Mouse (Mus musculus) skeletal muscle tissue, adult 2 months (tissue): ENCODE results near the gene Abca3.
"Not testable (repeated sequence)": the region's sequence is repeated elsewhere in the genome, so short reads cannot be mapped to it uniquely, and the experiment has no call there.

Experiments
- DNase-seq: peaks from one replicate; pipeline ENCODE4 v3.0.0-alpha.2; 2012; ENCODE audit warnings: low read depth, low spot score

The Abca3 gene

DNA sequence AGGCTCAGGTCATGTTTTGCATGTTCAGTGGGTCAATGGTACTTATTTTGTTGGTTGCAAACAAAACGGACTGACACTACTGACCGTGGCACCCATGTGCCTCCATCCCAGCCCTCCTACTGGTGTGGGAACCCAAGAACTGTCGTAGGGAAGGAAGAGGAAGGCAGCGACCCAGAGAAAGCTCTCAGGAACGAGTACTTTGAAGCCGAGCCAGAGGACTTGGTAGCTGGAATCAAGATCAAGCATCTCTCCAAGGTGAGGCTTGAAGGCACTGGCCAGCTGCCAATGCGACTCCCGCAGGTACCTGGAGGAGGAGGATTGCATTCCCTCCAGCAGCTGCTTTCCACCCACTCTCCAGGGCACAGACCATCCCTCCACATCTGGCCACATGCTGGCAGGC is 32.0 kb downstream of the Abca3 start:
- DNase-seq, result no peak

- DNase-seq, result no peak
Observed at GRCm38 (mm10) chr17:24388711-24389110, 37.0 kb downstream of the Abca3 start.

GRCm38 (mm10) chr17:24389865-24390264 is 38.1 kb downstream of the Abca3 start:
- DNase-seq, result no peak

GRCm38 (mm10) chr17:24391149-24391548 is 39.4 kb downstream of the Abca3 start:
- DNase-seq, result no peak

- no peak for DNase-seq
Observed at GRCm38 (mm10) chr17:24393527-24393926, 41.8 kb downstream of the Abca3 start.

DNA sequence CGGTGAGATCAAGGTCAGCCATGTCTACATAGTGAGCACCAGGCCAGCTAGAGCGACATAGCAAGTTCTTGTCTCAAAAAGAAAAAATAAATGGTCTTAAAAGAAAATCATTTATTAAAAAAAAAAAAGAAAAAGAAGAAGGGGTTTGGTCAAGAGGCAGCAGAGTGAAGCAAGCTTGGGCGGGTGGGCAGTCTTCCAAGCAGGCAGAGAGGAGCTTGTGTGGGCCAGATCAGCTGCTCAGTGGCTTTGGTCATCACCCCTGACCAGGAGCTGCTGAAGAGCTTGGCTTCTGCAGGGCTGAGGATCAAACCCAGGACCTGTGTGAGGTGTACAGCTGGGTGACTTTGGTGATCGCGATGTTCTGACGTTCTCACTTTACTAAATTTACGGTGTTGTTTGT is 42.7 kb downstream of the Abca3 start:
- no peak for DNase-seq

- DNase-seq, result no peak
Observed at GRCm38 (mm10) chr17:24402371-24402770, 50.6 kb downstream of the Abca3 start.

- no peak for DNase-seq
Observed at GRCm38 (mm10) chr17:24407116-24407803, 55.5 kb downstream of the Abca3 start.

DNA sequence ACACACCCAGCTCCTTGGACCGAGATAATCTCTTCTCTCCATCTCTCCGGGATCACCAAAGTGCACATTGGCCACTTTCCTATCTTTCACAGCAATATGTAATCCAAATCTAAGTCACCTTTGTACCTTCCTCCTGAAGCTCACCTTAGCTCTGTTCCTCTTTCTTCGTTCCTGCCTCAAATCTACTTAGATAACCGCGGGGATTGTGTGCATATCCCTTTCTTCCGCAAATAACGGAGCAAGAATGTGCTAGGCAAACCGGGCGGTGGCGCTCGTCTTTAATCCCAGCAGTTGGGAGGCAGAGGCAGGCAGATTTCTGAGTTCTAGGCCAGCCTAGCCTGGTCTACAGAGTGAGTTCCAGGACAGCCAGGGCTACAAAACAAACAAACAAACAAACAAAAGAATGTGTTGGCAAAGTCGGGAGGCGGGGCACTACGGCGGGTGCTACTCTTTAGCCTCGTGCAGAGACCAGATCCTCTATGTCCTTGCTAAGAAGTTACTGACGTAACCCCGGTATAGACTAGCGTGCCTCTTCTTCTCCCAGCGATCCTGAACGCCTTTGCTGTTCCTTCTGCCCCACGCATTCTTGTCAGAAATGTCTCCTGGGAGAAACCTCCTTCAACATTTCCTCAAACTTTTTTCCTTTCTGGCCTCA is 61.9 kb downstream of the Abca3 start:
- DNase-seq, result no peak

GRCm38 (mm10) chr17:24414230-24414976 is 62.7 kb downstream of the Abca3 start, which contains the start of gene Rnps1:
Rnps1 (plus strand) TSS chr17:24414565.
- DNase-seq, result peak; percentile 99

GRCm38 (mm10) chr17:24415011-24415410 is 63.3 kb downstream of the Abca3 start:
- no peak for DNase-seq

GRCm38 (mm10) chr17:24416051-24416652 is 64.4 kb downstream of the Abca3 start:
- DNase-seq, result no peak

- DNase-seq, result no peak
Observed at GRCm38 (mm10) chr17:24423114-24423513, 71.4 kb downstream of the Abca3 start.

DNA sequence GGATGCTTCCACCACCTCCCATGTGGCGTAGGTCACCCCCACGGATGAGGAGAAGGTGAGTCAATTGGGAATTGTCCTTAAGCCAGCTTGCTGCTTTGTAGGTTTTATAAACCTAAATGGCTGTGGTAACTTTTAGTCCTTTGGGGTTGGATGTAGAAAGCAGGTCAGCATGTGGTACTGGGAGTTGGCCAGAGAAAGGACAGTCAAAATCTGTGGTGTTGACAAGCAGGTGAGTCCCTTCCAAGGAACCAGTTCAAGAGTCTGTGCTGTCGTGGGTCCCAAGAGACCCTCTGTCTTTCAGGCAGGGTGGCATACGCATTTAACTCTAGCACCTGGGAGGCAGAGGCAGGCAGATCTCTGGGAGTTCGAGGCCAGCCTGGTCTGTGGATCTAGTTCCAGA is 72.7 kb downstream of the Abca3 start:
- DNase-seq, result no peak

GRCm38 (mm10) chr17:24425326-24425725 is 73.6 kb downstream of the Abca3 start:
- DNase-seq, result not testable (repeated sequence)

DNA sequence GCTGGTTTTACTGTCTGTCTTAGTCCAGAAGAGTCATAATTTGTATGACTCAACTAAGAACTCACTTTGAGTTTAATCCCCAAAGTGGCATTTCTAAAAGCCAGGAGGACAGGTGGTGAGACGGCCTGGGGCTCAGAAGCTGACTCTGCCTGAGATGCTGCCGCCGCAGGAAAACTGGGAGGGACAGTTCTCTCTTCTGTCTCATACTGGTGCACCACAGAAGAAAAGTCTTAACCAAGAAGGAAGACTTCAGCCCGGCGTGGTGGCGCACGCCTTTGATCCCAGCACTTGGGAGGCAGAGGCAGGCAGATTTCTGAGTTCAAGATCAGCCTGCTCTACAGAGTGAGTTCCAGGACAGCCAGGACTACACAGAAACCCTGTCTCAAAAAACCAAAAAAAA is 74.2 kb downstream of the Abca3 start:
- no peak for DNase-seq

DNA sequence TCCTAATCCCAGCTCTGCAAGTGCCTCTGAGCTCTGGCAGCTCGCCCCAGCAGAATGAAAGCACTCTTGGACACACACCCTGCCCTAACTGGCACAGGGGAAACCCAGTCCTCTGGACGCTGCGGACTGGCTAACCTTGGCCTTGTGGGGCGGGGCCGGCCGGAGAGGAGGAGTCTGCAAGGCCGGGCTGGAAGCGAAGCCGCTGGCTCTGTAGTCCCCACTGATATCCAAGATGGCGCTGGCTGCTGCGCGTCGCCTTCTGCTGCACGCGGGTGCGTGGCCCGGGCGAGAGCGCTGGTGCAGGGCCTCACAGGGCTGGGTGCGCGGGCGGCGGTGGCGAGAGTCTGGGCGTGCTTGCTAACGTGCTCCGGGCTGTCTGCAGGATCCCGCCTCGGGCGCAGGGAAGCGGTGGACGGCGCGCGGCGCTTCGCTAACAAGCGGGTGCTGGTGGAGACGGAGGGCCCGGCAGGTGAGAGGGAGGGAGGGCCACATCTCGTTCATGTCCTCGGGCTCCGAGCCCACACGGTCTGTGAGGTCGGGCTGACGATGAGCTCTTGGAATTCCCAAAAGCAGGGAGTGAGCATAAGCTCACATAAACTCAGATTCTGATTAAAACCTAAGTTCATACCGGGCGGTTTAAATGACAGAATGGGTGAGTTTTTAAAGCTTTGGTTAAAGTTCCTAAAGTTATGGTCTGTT is 74.9 kb downstream of the Abca3 start, which contains the start of gene Eci1:
Gene Eci1, plus strand, starts transcription at position 171 of the 699 bp plus-strand sequence.
- peak; percentile 97 for DNase-seq

GRCm38 (mm10) chr17:24427170-24427557 is 75.4 kb downstream of the Abca3 start:
- DNase-seq, result no peak

DNA sequence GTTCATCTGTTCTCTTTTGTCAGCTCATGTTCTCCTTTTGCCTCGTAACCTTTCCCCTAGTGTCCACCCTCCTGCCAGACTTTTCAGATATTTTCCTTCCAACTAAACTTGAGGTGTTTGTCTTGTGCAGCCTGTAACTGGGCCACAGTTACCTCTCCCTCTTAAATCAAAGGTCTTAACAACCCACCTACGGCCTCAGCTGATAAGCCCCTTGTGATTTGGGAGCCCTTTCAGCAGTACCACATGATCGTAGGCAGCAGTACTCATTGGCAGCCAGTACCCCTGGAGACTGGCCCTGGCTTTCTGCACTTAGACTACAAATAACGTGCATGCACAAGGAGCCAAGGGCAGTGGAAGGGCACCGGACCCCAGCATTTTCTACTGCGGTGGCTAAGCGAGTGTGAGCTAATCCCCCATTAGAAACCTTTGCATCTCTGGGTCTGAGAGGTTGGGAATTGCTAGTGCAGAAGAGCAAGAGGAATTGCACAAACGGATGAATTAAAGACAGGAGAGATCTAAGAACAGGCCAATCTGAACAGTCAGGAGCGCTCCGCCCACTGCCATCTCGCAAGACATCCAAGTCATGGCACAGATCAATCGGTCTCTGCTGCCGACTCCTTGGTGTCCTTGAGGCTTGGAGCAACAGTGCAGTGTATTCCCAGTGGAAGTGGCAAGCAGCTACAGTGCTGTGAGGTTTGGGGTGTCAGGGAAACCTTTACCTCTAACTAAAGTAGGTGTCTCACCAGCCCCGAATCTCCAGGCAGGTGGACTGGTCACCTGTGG is 77.6 kb downstream of the Abca3 start:
- DNase-seq, result peak; percentile 56

- no peak for DNase-seq
Observed at GRCm38 (mm10) chr17:24437016-24437415, 85.3 kb downstream of the Abca3 start.

DNA sequence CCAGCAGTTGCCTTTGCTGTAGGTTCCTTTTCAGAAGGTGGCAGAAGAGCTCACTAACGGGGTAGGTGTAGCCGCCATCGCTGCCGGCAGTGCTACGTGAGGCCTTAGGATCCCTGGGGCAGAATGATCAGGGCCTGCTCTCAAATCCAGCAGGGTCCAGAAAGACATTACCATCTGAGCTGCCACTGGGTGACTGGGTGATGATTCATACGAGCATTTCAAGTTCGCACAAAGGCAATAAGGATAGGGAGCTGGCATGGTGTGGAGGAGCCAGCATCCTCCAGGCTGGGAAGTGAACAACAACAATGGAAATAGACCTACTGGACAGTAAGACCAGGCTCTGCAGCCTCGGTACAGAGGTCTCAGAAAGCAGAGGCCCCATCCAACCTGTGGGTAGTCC is 88.6 kb downstream of the Abca3 start:
- no peak for DNase-seq
